Mouse (Mus musculus) ovary, postnatal 36 days (tissue): ENCODE data around the gene Cd19.
"Not testable (repeated sequence)": the region's sequence is repeated elsewhere in the genome, so short reads cannot be mapped to it uniquely, and the experiment has no call there.

Experiments used
- DNase-seq: peaks from one replicate; pipeline ENCODE4 v3.0.0; 2022; ENCODE audit warnings: low spot score, mixed read lengths

Cd19 gene

GRCm38 (mm10) chr7:126434726-126435125 is 20.0 kb upstream of the Cd19 start:
- no peak for DNase-seq

DNA sequence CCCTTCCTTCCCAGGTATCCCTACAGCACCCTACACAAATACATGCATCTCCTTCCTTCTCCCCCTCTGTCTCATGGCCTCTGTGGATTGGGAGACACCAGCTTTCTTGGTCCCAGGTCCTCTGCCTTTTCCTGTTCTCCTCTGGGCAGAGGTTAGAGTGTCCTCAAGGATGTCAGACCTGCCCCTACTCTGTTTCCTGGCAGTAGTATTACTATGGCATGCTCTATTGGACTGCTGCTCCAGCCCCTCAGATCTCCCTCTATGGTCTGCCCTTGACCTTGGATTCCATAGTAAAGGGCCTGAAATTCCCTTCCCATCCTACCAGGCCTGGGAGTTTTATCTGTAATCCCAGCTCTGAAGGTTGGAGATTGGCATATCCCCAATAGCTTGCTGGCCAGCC is 15.5 kb upstream of the Cd19 start:
- no peak for DNase-seq

- DNase-seq = no peak
Measured at GRCm38 (mm10) chr7:126429503-126429898, 14.8 kb upstream of the Cd19 start.

DNA sequence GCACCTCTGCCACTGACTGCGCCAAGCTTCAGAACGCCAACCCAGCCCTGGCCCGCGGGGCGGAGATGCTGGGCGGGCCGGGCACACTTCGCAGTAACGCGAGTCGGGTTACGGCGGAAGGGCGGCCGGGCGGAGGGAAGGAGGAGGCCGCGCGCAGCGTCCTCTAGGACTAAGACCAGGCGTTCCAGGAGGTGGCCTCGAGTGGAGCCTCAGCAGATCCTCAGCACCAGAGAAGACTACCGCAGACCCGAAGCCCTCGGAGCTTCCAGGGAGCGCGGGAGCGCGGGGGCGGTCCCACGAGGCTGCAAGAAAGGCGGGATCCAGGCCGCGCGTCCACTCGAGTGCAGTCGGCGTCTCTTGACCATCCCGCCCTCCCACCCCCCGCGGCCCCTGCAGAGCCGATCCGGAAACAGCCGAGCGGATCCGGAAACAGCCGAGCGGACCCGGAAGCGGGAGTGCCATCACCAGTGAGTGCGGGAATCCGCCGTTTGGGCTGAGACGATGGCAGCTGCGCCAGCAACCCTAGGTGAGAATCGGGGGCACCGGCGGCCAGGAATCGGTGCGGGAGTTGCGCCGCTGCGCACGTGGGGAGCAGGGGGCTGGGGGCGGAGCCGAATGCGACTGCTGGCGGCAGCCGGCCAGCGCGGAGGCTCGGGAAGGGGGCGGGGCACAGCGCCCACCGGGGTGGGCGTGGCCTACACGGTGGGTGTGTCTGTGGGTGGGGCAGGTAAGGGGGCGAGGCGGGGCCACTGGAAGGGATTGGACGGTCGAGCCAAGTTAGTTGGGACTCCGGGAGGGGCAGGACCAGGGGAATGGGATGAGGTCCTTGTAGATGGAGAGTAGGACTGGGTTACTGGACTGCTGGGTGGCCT is 14.2 kb upstream of the Cd19 start, which contains the start of gene Rabep2:
Rabep2 (plus strand) TSS at position 129 of the 872 bp plus-strand sequence.
- peak; percentile 98 for DNase-seq

DNA sequence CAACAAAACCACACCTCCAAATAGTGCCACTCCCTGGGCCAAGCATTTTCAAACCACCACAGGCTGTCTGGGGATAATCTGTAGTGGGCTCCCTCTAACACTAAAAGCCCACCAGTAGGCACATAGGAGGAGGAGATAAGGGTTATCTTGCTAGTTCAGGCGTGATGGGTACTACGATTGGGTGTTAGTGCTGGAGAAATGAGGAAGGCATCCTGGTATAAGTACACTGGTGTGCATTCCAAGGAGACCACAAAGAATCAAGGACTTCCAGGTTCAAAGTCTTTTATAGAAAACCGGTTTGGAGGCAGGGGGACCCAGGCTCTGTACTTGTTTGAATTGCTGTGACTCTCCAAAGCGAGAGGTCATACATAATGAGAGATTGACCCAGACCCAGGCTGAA is 13.5 kb upstream of the Cd19 start:
- DNase-seq = no peak

- DNase-seq = no peak
Measured at GRCm38 (mm10) chr7:126427323-126427860, 12.7 kb upstream of the Cd19 start.

- DNase-seq = no peak
Measured at GRCm38 (mm10) chr7:126424161-126424560, 9.5 kb upstream of the Cd19 start.

- no peak for DNase-seq
Measured at GRCm38 (mm10) chr7:126421756-126422155, 7.1 kb upstream of the Cd19 start.

DNA sequence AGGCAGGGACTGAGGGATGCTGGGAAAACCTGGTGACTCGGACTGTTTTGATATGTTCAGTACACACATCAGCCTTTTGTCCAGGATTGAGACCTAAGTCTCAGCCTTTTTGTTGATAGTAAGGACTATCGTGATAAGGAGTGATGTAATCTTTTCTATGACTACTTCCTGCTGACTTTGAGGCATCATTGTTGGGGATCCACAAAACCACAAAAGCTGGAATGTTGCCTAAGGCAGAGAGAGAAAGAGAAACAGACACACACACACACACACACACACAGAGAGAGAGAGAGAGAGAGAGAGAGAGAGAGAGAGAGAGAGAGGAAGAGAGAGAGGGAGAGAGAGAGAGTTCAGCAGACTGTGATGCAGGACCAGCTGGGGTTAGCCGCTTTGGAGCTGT is 3.8 kb upstream of the Cd19 start:
- no peak for DNase-seq

GRCm38 (mm10) chr7:126417606-126418005 is 2.9 kb upstream of the Cd19 start:
- no peak for DNase-seq

- DNase-seq = no peak
Measured at GRCm38 (mm10) chr7:126417045-126417444, 2.4 kb upstream of the Cd19 start.

- DNase-seq = no peak
Measured at GRCm38 (mm10) chr7:126416615-126417014, 1.9 kb upstream of the Cd19 start.

DNA sequence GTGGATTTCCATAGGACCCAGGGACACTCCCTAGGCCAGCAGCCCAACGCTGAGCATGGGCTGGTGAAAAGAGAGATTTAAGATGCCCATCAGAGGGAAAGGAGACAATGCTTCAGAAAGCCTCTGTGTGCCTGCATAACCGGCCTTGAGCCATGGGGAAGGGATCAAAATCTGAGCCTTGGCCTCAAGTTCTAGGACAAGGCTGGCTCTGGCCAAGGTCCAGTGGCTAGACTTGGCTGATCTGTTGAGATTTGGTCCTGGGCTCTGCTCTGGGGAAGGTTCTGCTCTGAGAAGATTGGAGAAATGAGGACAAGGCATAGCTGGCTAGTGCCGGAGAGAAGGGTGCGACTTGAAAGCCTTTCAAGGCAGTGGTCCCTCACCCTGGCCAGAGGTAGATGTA is 3.6 kb downstream of the Cd19 start:
- DNase-seq = peak; percentile 36

GRCm38 (mm10) chr7:126408686-126409085 is 6.0 kb downstream of the Cd19 start:
- no peak for DNase-seq

GRCm38 (mm10) chr7:126402518-126402917 is 12.2 kb downstream of the Cd19 start:
- not testable (repeated sequence) for DNase-seq

DNA sequence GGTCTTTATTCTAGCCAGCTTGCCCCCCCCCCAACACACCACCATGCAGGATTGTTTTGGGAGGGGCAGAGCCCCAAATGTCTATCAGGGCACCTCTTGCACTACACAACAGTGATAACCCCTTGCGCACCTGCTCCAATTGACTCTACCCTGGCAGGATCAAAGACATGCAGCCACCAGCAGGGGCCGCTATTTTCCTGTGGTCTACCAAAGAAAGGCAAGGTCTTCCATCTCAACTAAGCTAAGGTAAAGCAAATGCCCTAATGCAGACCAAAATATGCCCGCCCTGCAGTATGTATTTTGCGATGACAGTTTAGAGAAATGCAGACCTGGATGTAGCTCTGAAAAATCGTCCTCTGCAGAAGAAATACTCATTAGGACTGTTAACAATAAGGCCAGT is 15.1 kb downstream of the Cd19 start:
- peak; percentile 79 for DNase-seq

- DNase-seq = no peak
Measured at GRCm38 (mm10) chr7:126397822-126398221, 16.9 kb downstream of the Cd19 start.

GRCm38 (mm10) chr7:126397221-126397620 is 17.5 kb downstream of the Cd19 start:
- DNase-seq = no peak

DNA sequence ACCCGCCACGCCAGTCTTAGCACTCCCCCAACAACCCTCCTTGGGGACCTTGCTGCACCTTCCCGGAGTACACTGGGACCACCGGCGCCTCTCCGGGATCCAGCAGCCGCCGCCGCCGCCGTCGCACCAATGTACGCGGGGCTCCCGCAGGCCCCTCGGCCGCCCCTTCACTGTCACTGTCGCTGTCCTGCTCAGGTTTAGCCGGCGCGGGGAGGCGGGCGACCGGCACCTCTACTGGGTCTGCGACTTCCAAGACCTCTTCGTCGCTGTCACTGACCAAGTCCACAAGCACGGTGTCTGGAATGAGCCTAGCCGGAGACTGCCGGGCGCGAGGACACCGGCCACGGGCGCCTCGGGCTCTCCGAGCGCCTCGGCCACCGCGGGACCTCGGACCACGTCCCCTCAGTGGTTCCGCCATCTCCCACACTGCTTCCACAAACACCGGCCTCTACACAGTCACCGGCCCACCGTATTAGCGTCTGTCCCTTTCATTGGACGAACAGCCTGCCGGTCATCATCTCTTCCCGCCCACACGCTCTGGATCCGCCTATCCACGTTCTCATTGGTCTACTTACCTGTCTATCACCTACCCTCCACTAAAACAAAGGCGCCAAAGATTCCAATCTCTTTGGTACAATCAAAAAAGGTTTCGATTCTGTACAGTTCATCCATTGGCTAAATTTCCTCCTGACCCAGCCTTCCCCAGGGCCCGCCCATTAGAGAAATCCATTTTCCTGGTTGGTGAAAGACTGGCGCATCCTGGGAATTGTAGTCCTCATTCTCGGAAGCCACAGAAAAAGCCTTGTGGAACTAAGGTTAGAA is 18.2 kb downstream of the Cd19 start, which contains the start of gene Nfatc2ip:
Nfatc2ip (minus strand) TSS at position 440 of the 822 bp plus-strand sequence.
- DNase-seq = peak; percentile 90

DNA sequence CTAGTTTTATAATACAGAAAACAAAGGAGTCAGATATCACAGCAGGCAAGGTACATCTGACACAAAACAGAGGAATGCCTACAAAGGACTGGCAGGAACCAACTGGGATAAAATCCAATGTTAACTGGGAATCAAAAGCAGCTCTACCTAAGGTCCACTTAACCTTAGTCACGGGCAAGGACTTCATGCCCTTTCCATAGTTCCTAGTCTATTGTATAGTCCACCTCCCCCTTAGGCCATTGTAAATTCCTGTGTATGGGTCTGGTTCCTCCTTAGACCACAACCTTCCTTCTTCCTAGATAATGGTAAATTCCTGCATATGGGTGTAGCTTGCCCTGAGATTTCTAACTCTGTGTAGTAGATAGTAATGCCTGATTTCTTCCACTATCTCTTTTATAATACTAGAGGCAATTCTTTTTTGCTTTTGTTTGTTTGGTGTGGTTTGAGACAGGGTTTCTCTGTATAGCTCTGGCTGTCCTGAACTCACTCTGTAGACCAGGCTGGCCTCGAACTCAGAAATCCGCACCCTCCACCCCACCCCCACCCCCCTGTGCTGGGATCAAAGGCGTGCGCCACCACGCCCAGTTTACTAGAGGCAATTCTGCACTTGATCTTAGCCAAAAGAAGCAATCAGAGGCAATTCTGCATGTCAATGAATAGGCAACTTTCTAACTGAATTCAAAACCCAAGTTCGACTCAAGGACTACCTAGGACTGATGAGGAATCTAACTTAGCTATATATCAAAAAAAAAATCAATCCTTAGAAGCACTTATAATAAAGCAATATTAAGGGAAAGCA is 22.4 kb downstream of the Cd19 start:
- not testable (repeated sequence) for DNase-seq

GRCm38 (mm10) chr7:126388185-126388584 is 26.5 kb downstream of the Cd19 start:
- DNase-seq = no peak

DNA sequence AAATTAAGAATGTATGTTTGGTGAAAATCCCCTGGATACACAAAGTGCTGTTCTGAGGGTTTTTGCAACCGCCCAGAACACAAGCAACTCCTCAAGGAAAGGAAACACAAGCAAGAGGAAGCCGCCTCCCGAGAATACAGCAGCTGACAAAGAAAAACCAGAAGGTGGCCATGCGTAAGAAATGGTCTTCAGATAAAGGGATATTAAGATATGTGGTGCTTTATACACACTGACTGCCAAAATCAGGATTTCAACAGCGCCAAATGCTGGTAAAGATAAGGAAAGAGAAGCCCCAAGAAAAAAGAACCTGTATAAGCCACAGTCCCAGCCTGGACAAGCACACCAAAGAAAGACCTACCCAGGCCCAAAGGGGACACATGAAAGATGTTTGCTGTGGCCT is 31.1 kb downstream of the Cd19 start:
- DNase-seq = no peak
